Mouse (Mus musculus): ENCODE data around the gene Afdn. TPM values are rescaled to one million over a fixed set of nuclear protein-coding genes. Genes with fewer than 3 reads are reported as not detected.

Afdn gene
- total RNA-seq, 1 experiment = 92.4 TPM

DNA sequence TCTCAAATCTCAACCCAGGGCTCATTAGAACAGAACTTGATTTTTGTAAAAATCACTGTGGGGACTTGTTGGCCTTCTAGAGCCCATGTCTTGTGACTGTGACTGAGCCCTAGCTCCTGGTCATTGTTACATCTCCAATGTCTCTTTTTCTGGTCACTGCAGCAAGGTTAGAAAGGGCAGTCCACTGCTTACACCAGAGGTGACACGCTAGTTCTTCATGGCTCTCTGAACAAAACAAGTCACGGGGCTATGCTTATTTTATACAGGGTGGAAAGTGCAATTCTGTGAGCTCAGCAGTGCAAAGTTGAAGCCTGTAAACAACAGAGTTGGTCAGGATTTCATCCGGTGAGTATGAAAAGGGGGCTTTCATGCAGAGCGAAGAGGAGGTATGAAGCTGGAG, 6.4 kb upstream of the Afdn start:
- DNase-seq (ENCODE audit: low read depth, low spot score) = no peak
- H3K4me3 ChIP-seq (ENCODE audit: insufficient read depth in 1 of 2, low read depth in 1 of 2, low read length in 2 of 2, poor library complexity in 1 of 2, severe bottlenecking in 1 of 2) = no peak overlapping the region
- no peak overlapping the region for H3K27ac ChIP-seq (ENCODE audit: insufficient read depth, low read depth, low read length, poor library complexity, severe bottlenecking)
- no peak overlapping the region for H3K9ac ChIP-seq (ENCODE audit: insufficient read depth, low read depth, low read length, poor library complexity, severe bottlenecking)
- in situ Hi-C loops (cut with MboI; ENCODE audit: low sequenced_read_pairs in 2 of 2, unreplicated experiment in 2 of 2) = no loop called here
- no peaks in the 10 kb centered on the region for H3K36me3 ChIP-seq (ENCODE audit: control insufficient read depth, insufficient read depth, low read length, poor library complexity, severe bottlenecking)
- peaks cover 2 to 3% of the 10 kb centered on the region in 2 experiments; a peak in 1 of 4 replicates for H3K4me1 ChIP-seq (ENCODE audit: control insufficient read depth in 2 of 2, insufficient read depth in 2 of 2, low read length in 2 of 2, poor library complexity in 1 of 2)
- TF ChIP-seq ZC3H11A (IDR thresholded peaks at IDR 0.05; ENCODE audit: borderline replicate concordance, low read depth, low read length) = no peak
- no peak for TF ChIP-seq HCFC1 (IDR thresholded peaks at IDR 0.05; ENCODE audit: borderline replicate concordance, insufficient read depth, low read length)
- TF ChIP-seq MAFK (IDR thresholded peaks at IDR 0.05; ENCODE audit: insufficient read depth, low read depth, low read length) = no peak
- TF ChIP-seq CHD2 (IDR thresholded peaks at IDR 0.05; ENCODE audit: low read depth, low read length) = no peak
- TF ChIP-seq ZNF384 (IDR thresholded peaks at IDR 0.05; ENCODE audit: low read depth, low read length) = no peak
- H3K9me3 ChIP-seq (ENCODE audit: control insufficient read depth, insufficient read depth, low read depth, low read length) = no peaks in the 10 kb centered on the region

DNA sequence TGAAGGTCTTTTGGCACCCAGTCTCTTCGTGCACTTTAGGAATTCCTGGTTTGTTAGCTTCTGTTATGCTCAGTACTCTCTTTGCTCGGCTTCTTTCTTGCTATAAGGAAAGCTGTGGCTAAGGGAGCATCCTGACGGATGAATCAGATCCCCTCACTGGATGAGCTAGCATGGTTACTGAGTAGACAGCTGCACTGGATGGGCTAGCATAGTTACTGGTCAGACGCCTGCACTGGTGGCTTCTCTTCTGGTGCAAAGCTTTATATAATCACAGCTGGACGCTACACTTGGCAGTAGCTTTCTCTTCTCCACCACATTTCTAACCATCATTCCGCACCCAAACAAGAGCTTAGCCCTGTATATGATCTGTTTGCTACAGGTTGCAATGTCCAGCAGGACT, 5.4 kb upstream of the Afdn start:
- TF ChIP-seq ZNF384 (IDR thresholded peaks at IDR 0.05; ENCODE audit: low read depth, low read length) (no peak), ZC3H11A (IDR thresholded peaks at IDR 0.05; ENCODE audit: borderline replicate concordance, low read depth, low read length) (no peak), MAFK (IDR thresholded peaks at IDR 0.05; ENCODE audit: insufficient read depth, low read depth, low read length) (no peak), CHD2 (IDR thresholded peaks at IDR 0.05; ENCODE audit: low read depth, low read length) (no peak), HCFC1 (IDR thresholded peaks at IDR 0.05; ENCODE audit: borderline replicate concordance, insufficient read depth, low read length) (no peak)
- Histone ChIP-seq H3K36me3 (ENCODE audit: control insufficient read depth, insufficient read depth, low read length, poor library complexity, severe bottlenecking) (no peaks in the 10 kb centered on the region), H3K9ac (ENCODE audit: insufficient read depth, low read depth, low read length, poor library complexity, severe bottlenecking) (no peak overlapping the region), H3K4me1 (ENCODE audit: control insufficient read depth in 2 of 2, insufficient read depth in 2 of 2, low read length in 2 of 2, poor library complexity in 1 of 2) (peaks cover 2 to 3% of the 10 kb centered on the region in 2 experiments; a peak in 1 of 4 replicates), H3K27ac (ENCODE audit: insufficient read depth, low read depth, low read length, poor library complexity, severe bottlenecking) (no peak overlapping the region), H3K9me3 (ENCODE audit: control insufficient read depth, insufficient read depth, low read depth, low read length) (no peaks in the 10 kb centered on the region), H3K4me3 (ENCODE audit: insufficient read depth in 1 of 2, low read depth in 1 of 2, low read length in 2 of 2, poor library complexity in 1 of 2, severe bottlenecking in 1 of 2) (no peak overlapping the region)
- DNase-seq (ENCODE audit: low read depth, low spot score) = no peak
- in situ Hi-C loops (cut with MboI; ENCODE audit: low sequenced_read_pairs in 2 of 2, unreplicated experiment in 2 of 2) = no loop called here

DNA sequence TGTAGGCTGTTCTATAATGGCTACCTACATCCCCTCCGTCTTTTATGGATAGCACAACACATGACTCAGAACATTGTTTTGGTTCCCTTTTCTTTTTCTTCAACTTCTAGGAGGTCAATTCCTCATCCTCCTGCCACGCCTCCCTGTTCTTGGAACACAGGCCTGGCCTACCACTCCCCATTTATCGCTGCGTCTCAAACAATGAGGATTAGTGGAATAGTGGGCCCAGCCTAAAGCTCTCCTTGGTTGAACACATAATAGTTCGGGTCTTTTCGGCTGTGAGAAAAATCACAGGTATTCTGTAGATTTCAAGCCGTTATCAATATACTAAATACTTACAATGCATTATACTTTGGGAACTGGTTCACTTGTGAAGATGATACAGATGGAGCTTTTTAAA, 1.8 kb upstream of the Afdn start:
- peaks cover 2 to 3% of the 10 kb centered on the region in 2 experiments; a peak in 1 of 4 replicates for H3K4me1 ChIP-seq (ENCODE audit: control insufficient read depth in 2 of 2, insufficient read depth in 2 of 2, low read length in 2 of 2, poor library complexity in 1 of 2)
- H3K4me3 ChIP-seq (ENCODE audit: insufficient read depth in 1 of 2, low read depth in 1 of 2, low read length in 2 of 2, poor library complexity in 1 of 2, severe bottlenecking in 1 of 2) = no peak overlapping the region
- H3K36me3 ChIP-seq (ENCODE audit: control insufficient read depth, insufficient read depth, low read length, poor library complexity, severe bottlenecking) = no peaks in the 10 kb centered on the region
- no peak overlapping the region for H3K9ac ChIP-seq (ENCODE audit: insufficient read depth, low read depth, low read length, poor library complexity, severe bottlenecking)
- no peak for DNase-seq (ENCODE audit: low read depth, low spot score)
- TF ChIP-seq ZNF384 (IDR thresholded peaks at IDR 0.05; ENCODE audit: low read depth, low read length) (no peak), ZC3H11A (IDR thresholded peaks at IDR 0.05; ENCODE audit: borderline replicate concordance, low read depth, low read length) (no peak), MAFK (IDR thresholded peaks at IDR 0.05; ENCODE audit: insufficient read depth, low read depth, low read length) (no peak), HCFC1 (IDR thresholded peaks at IDR 0.05; ENCODE audit: borderline replicate concordance, insufficient read depth, low read length) (no peak), CHD2 (IDR thresholded peaks at IDR 0.05; ENCODE audit: low read depth, low read length) (no peak)
- no peak overlapping the region for H3K27ac ChIP-seq (ENCODE audit: insufficient read depth, low read depth, low read length, poor library complexity, severe bottlenecking)
- no peaks in the 10 kb centered on the region for H3K9me3 ChIP-seq (ENCODE audit: control insufficient read depth, insufficient read depth, low read depth, low read length)
- in situ Hi-C loops (cut with MboI; ENCODE audit: low sequenced_read_pairs in 2 of 2, unreplicated experiment in 2 of 2) = no loop called here

DNA sequence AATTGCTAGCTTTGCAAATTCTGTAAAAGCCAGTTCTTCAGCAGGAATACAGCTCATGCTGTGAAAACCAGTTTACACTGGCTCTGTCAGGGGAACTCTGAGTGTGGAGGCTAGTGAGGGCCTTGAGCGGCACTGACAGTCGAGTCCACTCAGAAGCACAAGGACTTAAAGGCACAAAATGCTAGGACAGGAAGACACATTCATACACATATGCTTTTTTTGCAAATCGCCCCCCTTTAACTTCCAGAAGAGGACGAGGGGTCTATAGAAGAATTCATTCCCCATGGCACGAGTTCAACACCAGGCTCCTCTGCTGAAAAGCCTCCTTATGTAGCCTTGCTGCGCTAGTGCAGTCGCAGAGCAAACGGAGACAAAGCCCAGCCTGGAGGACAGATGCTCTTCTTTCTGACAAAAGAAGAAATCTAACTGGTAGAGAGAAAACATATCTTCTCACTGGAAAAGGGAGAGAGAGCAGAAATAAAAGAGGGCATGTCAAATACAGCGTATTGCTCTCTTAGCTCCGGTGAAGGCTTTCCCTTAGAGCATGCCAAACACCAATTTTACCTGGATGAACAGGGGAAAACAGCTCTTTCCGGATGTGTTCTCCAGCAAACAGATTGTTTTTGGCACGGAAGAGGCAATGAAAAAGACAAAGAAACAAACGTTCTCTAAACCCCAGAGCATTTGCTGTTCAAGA, 1.0 kb upstream of the Afdn start:
- peak overlapping the region; percentile 87; the same call in 1 of the 2 replicates for H3K9ac ChIP-seq (ENCODE audit: insufficient read depth, low read depth, low read length, poor library complexity, severe bottlenecking)
- no peak for DNase-seq (ENCODE audit: low read depth, low spot score)
- no peak overlapping the region for H3K27ac ChIP-seq (ENCODE audit: insufficient read depth, low read depth, low read length, poor library complexity, severe bottlenecking)
- no peaks in the 10 kb centered on the region for H3K9me3 ChIP-seq (ENCODE audit: control insufficient read depth, insufficient read depth, low read depth, low read length)
- peaks cover 2 to 3% of the 10 kb centered on the region in 2 experiments; a peak in 1 of 4 replicates for H3K4me1 ChIP-seq (ENCODE audit: control insufficient read depth in 2 of 2, insufficient read depth in 2 of 2, low read length in 2 of 2, poor library complexity in 1 of 2)
- in situ Hi-C loops (cut with MboI; ENCODE audit: low sequenced_read_pairs in 2 of 2, unreplicated experiment in 2 of 2) = no loop called here
- peak overlapping the region; percentile 89 to 96 for H3K4me3 ChIP-seq (ENCODE audit: insufficient read depth in 1 of 2, low read depth in 1 of 2, low read length in 2 of 2, poor library complexity in 1 of 2, severe bottlenecking in 1 of 2)
- no peaks in the 10 kb centered on the region for H3K36me3 ChIP-seq (ENCODE audit: control insufficient read depth, insufficient read depth, low read length, poor library complexity, severe bottlenecking)
- TF ChIP-seq ZNF384 (IDR thresholded peaks at IDR 0.05; ENCODE audit: low read depth, low read length) (no peak), CHD2 (IDR thresholded peaks at IDR 0.05; ENCODE audit: low read depth, low read length) (no peak), ZC3H11A (IDR thresholded peaks at IDR 0.05; ENCODE audit: borderline replicate concordance, low read depth, low read length) (no peak), MAFK (IDR thresholded peaks at IDR 0.05; ENCODE audit: insufficient read depth, low read depth, low read length) (0 out of 2 replicates have a peak, but pooled peaks have one; percentile 23), HCFC1 (IDR thresholded peaks at IDR 0.05; ENCODE audit: borderline replicate concordance, insufficient read depth, low read length) (no peak)

Data from ES-E14 (cell line).